Mouse (Mus musculus): ENCODE results near the gene Cct4. TPM values are rescaled to one million over a fixed set of nuclear protein-coding genes. Genes with fewer than 3 reads are reported as not detected.

The Cct4 gene
- 100 to 1,000 TPM; 136 to 137 TPM for total RNA-seq (2021)
- long read RNA-seq, experiment 1, transcript Cct4-204 (14 exons, 2,484 nt) = major isoform, 152 of 156 reads
- long read RNA-seq, experiment 1, partial matches to known transcripts = 1 of 156 reads
- long read RNA-seq, experiment 1, other reads (novel, unspliced or antisense) = 3 of 156 reads
- long read RNA-seq, experiment 2, transcript Cct4-204 (14 exons, 2,484 nt) = major isoform, 84 of 85 reads
- long read RNA-seq, experiment 2, partial matches to known transcripts = 0 of 85 reads
- long read RNA-seq, experiment 2, other reads (novel, unspliced or antisense) = 1 of 85 reads

- DNase-seq = peak; percentile 94 to 97
Observed at GRCm38 (mm10) chr11:22990393-22991126, at the start of gene Cct4. Cct4 (plus strand) TSS chr11:22990519.

DNA sequence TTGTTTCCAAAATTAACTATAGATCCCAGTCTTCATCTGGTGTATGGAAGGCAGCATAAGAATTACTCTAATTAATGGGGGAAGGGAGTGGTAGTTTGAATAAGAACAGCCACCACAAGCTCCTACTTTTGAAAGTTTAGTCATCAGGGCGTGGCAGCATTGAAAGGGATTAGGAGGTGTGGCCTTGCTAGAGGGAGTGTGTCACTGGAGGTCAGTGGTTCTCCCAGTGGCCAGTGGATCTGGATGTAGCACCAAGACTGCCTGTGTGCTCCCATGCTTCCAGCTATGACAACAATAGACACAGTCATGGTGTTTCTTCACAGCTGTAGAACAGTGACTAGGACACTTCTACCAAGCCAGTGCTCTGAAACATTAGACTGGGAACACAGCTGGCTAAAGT is 41.2 kb upstream of the Cct4 start:
- no peak for DNase-seq

- no peak for DNase-seq
Observed at GRCm38 (mm10) chr11:22950131-22950530, 40.2 kb upstream of the Cct4 start.

DNA sequence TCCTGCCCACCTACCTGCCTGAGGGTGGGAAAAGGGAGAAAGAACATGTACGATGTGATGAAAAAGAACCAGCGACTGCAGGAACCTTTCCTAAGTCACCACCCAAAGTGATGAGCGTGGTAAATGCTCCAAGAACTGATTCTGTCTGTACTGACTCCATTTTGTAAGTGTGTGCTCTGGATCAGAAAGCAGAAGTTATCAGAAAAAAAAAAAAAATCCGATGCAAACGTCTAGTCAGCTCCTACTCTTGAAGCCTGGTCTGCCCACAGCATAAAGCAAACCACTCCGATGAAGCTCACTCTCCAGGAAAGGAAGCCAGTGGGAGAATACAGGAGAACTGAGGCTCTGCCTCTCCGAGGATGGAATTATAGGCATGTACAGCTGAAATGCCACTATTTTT is 37.7 kb upstream of the Cct4 start:
- DNase-seq = no peak

- no peak for DNase-seq
Observed at GRCm38 (mm10) chr11:22956346-22956745, 34.0 kb upstream of the Cct4 start.

DNA sequence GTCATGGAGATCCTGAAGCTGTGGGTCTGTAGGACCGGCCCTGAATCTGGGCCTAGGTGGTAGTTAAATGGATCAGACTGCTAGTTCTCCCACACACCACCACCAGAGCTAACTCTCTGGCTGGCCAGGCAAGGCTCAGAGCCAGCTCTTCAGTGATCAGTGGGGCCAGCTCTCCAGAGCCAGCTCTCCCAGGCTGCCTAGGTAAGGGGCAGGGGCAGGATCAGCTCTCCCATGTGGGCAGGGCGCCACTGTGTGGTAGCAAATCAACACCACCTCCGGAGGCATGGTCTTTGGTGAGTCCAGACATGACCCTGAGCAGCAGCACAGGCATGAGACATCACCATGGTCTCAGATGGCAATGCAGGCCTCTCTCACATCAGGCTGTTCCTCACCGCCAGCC is 33.5 kb upstream of the Cct4 start:
- peak; percentile 63 for DNase-seq

- DNase-seq = no peak
Observed at GRCm38 (mm10) chr11:22957791-22958374, 32.4 kb upstream of the Cct4 start.

GRCm38 (mm10) chr11:22962101-22962500 is 28.2 kb upstream of the Cct4 start:
- no peak for DNase-seq

GRCm38 (mm10) chr11:22964401-22964800 is 25.9 kb upstream of the Cct4 start:
- no peak for DNase-seq

DNA sequence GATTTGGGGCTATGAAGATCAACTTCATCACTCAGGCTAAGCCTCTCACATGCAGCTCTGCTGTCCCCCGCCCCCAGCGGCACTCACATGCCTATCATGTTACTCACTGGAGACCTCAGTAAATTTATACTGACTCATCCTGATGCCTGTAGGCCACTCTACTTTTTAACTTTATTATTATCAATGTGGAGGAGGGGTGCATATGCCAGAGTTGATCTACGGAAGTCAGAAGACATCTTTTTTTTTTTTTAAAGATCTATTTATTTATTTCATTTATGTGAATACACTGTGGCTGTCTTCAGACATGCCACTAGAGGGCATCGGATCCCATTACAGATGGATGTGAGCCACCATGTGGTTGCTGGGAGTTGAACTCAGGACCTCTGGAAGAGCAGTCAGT is 24.8 kb upstream of the Cct4 start:
- no peak for DNase-seq

DNA sequence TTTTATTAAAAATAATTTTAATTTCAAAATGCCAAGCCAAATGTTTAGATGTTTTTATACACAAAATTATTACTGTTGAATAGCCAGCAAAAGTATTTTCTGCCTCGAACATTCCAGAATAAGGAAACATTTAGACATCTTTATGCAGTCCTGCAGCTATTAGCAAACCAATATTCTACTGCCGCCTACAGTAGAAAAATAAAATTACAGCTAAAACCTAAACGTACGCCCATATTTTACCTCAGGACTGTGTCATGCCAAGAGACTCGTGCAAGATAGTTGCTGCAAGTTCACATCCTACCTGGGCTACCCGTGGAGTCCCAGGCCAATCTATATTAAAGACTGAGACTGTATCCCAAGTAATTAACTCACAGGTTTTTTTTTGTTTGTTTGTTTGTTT is 20.8 kb upstream of the Cct4 start:
- DNase-seq = peak in 1 of 2 experiments; percentile 66

GRCm38 (mm10) chr11:22970546-22970945 is 19.8 kb upstream of the Cct4 start:
- DNase-seq = no peak

DNA sequence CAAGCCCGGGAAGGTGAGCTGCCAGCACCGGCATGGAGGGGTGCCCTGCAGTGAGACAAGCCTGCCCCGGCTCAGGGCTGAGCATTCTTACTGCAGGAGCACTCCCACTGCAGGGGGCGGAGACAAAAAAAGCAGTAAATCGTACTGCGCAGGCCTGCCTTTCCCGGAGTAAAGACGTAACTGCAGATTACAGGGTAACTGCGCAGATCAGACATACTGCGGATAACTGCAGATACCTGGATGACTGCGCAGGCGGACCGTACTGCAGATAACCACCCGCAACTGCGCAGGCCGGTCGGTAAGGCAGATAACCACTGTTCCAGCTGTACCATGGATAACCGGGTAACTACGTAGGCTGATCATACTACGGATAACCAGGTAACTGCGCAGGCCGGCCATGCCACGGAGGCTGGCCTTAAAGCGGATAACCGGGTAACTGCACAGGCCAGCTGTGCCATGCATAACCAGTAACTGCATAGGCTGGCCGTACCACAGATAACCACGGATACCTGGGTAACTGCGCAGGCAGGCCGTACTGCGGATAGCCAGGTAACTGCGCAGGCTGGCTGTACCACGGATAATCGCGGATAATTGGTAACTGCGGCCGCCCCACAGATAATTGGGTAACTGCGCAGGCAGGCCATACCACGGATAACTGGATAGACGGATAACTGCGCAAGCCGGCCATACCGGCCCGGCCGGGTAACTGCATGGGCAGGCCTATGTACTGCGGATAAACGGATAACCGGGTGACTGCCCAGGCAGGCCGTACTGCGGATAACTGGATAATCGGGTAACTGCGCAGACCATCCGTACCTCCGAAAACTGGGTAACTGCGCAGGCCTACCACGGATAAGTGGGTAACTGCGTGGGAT is 18.2 kb upstream of the Cct4 start, which contains the start of gene Zrsr1:
Zrsr1 (plus strand) TSS at position 171 of the 875 bp plus-strand sequence.
- DNase-seq = peak; percentile 80 to 83

DNA sequence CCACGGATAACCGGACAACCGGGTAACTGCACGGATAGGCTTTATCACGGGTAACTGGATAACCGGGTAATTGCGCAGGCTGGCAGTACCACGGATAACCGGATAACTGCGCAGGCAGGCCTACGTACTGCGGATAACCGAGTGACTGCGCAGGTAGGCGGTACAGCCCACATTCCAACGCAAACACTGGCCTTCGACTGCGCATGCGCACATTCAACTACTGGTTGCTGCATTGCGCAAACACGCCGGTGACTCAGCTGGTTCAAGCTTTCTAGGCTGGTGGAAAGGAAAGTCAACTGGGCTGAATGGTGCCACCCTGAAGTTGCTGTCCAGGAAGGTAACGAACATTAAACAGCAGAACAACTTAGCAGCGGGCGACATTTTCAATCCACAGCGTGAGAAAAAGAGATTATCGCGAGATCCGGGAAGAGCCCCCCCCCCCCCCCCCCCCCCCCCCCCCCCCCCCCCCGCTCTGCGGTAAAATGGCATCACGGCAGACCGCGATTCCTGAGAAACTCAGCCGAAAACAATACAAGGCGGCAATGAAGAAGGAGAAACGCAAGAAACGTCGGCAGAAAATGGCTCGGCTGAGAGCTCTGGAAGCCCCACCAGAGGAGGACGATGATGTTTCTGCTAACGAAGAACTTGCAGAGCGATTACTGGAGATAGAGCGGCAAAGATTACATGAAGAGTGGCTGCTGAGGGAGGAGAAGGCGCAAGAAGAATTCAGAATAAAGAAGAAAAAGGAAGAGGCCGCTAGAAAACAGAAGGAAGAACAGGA is 17.4 kb upstream of the Cct4 start:
- DNase-seq = peak; percentile 91

DNA sequence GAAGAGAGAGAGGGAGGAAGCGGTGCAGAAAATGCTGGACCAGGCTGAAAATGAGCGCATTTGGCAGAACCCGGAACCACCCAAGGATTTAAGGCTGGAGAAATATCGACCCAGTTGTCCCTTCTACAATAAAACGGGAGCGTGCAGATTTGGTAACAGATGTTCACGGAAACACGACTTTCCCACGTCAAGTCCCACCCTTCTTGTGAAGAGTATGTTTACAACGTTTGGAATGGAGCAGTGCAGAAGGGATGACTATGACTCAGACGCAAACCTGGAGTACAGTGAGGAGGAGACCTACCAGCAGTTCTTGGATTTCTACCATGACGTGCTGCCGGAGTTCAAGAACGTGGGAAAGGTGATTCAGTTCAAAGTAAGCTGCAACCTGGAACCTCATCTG is 16.7 kb upstream of the Cct4 start:
- no peak for DNase-seq

- DNase-seq = no peak
Observed at GRCm38 (mm10) chr11:22978215-22978614, 12.1 kb upstream of the Cct4 start.

GRCm38 (mm10) chr11:22978711-22979110 is 11.6 kb upstream of the Cct4 start:
- no peak for DNase-seq

GRCm38 (mm10) chr11:22979221-22979620 is 11.1 kb upstream of the Cct4 start:
- DNase-seq = no peak

DNA sequence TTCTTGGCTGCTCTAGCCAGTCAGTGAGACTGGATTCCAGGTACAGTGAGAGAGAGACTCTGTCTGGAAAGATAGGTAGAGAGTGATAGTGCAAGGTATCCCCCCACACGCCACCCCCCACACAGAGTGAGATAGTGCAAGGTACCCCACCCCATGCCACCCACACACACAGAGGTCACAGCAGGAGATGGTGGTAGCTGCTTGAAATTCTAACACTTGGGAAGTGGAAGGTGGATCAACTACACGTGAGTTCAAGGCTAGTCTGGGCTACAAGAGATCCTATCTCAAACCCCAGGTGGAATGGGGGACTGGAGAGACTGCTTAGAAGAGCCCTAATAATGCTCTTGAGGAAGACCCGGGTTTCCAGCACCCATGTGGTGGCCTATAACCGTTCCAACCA is 9.3 kb upstream of the Cct4 start:
- no peak for DNase-seq

- DNase-seq = no peak
Observed at GRCm38 (mm10) chr11:22981543-22981950, 8.8 kb upstream of the Cct4 start.

- peak; percentile 97 to 99 for DNase-seq
Observed at GRCm38 (mm10) chr11:22981984-22982757, 8.1 kb upstream of the Cct4 start, which contains the start of the genes Gm28048 and Commd1. Gm28048 (minus strand) TSS chr11:22982090. Commd1 (minus strand) TSS chr11:22982382.

Measured in heart, adult 18-20 months (tissue).